In genomic region chr8:107682066-107682465, GRCm38 (mm10) we compare ENCODE assay signal across 17 mouse cellular contexts.
DNase-seq lines count a peak whose midpoint lies in the region; TF ChIP-seq lines count a peak whose summit lies in the region.
"Had no signal": no experiment of that assay in that cellular context is flagged by ENCODE, and none has a peak within 500 bp of the region (broad histone marks: within the 10 kb centered on the region; RNA-seq: fewer than 3 reads in every experiment).

No protein-coding gene starts in this region.

- 0 out of 2 replicates have a peak, but pooled peaks cover 2% of the 10 kb centered on the region for H3K27me3 ChIP-seq in heart, adult 2 months (ENCODE audit: control insufficient read depth, insufficient read depth, low read length)
- no peaks in the 10 kb centered on the region for H3K27me3 ChIP-seq in CH12.LX (replicated peaks)
- no peaks in the 10 kb centered on the region for H3K27me3 ChIP-seq in kidney, adult 2 months (replicated peaks; ENCODE audit: control insufficient read depth, insufficient read depth, low read length)
- H3K27me3 ChIP-seq: forebrain, embryonic 15.5 days; heart, embryonic 12.5 days; hindbrain, embryonic 15.5 days had no signal

- intact Hi-C loops in heart, adult 2 months (cut with DNase I) = no loop called here
- intact Hi-C loops in left cerebral cortex, postnatal 25 days (cut with DNase I) = no loop called here

- TF ChIP-seq EP300 in heart, adult 2 months (IDR thresholded peaks at IDR 0.05; ENCODE audit: insufficient read depth, low read depth, low read length) = no peak
- no peak for TF ChIP-seq EP300 in CH12.LX (IDR thresholded peaks at IDR 0.05; ENCODE audit: low read length)

- TF ChIP-seq CTCF in heart, adult 2 months (IDR thresholded peaks at IDR 0.05) = no peak
- TF ChIP-seq CTCF in CH12.LX (conservative IDR thresholded peaks at IDR 0.05 in 1 of 2, IDR thresholded peaks at IDR 0.05 in 1 of 2; ENCODE audit: low read depth in 2 of 2, low read length in 2 of 2) = no peak
- no peak for TF ChIP-seq CTCF in kidney, adult 2 months (conservative IDR thresholded peaks at IDR 0.05; ENCODE audit: insufficient read depth, insufficient read length, low read depth, low read length)

- peak; percentile 44 for DNase-seq in heart, adult 11 months
- DNase-seq in heart, adult 2 months = no peak
- DNase-seq in CH12.LX (ENCODE audit: extremely low read depth) (peak; percentile 11), ES-E14 (ENCODE audit: low read depth, low spot score) (peak; percentile 66)
- DNase-seq in testis, postnatal 14 days (ENCODE audit: low spot score) = peak; percentile 22
- DNase-seq in left cerebral cortex, postnatal 25 days (ENCODE audit: low spot score in 2 of 2) = no peak
- DNase-seq in kidney, adult 2 months = no peak
- DNase-seq: adrenal gland, postnatal 14 days; cerebellum, adult 11-12 months; cerebellum, adult 9-10 months; cerebellum, postnatal 25 days; gastrocnemius, postnatal 10 days had no signal

- no peak for TF ChIP-seq RAD21 in CH12.LX (IDR thresholded peaks at IDR 0.05; ENCODE audit: low read depth, low read length)

- H3K9me3 ChIP-seq in CH12.LX (replicated peaks; ENCODE audit: low read length) (no peaks in the 10 kb centered on the region), ES-E14 (ENCODE audit: control insufficient read depth, insufficient read depth, low read depth, low read length) (no peaks in the 10 kb centered on the region)
- H3K9me3 ChIP-seq: embryonic facial prominence, embryonic 12.5 days; forebrain, embryonic 15.5 days; hindbrain, embryonic 10.5 days; hindbrain, embryonic 15.5 days had no signal

- TF ChIP-seq POLR2A in heart, adult 2 months (IDR thresholded peaks at IDR 0.05; ENCODE audit: insufficient read depth, low read depth, low read length) = no peak
- TF ChIP-seq POLR2A in CH12.LX (IDR thresholded peaks at IDR 0.05; ENCODE audit: low read depth, low read length) = peak; percentile 37
- TF ChIP-seq POLR2A in kidney, adult 2 months (IDR thresholded peaks at IDR 0.05; ENCODE audit: low read depth, low read length) = no peak

- no peak overlapping the region for H3K4me3 ChIP-seq in heart, adult 2 months
- H3K4me3 ChIP-seq in CH12.LX (replicated peaks in 1 of 3; ENCODE audit: low read depth in 2 of 3, low read length in 2 of 3, poor library complexity in 1 of 3) (peak overlapping the region in 1 of 3 experiments; percentile 57), ES-E14 (ENCODE audit: insufficient read depth in 1 of 2, low read depth in 1 of 2, low read length in 2 of 2, poor library complexity in 1 of 2, severe bottlenecking in 1 of 2) (peak overlapping the region; percentile 89 to 90)
- no peak overlapping the region for H3K4me3 ChIP-seq in kidney, adult 2 months (ENCODE audit: insufficient read depth, low read depth, low read length)
- H3K4me3 ChIP-seq: embryonic facial prominence, embryonic 12.5 days; forebrain, embryonic 15.5 days; heart, embryonic 12.5 days; hindbrain, embryonic 10.5 days; hindbrain, embryonic 15.5 days had no signal

- WGBS in heart, adult 2 months = 89% methylated on average over 11 of the region's 11 CpGs
- 90% methylated on average over 11 of the region's 11 CpGs for WGBS in kidney, adult 2 months

- no peak overlapping the region for H3K4me2 ChIP-seq in CH12.LX (ENCODE audit: insufficient read depth, low read depth, poor library complexity, severe bottlenecking)
- H3K4me2 ChIP-seq: embryonic facial prominence, embryonic 12.5 days; forebrain, embryonic 15.5 days; heart, embryonic 12.5 days; hindbrain, embryonic 15.5 days had no signal

- H3K36me3 ChIP-seq in heart, adult 2 months (ENCODE audit: control insufficient read depth, insufficient read depth, low read length) = no peaks in the 10 kb centered on the region
- peaks cover 0 to 2% of the 10 kb centered on the region in 2 experiments for H3K36me3 ChIP-seq in CH12.LX (replicated peaks in 1 of 2; ENCODE audit: control insufficient read depth in 1 of 2, insufficient read depth in 1 of 2, low read length in 1 of 2)
- H3K36me3 ChIP-seq in ES-E14 (ENCODE audit: control insufficient read depth, insufficient read depth, low read length, poor library complexity, severe bottlenecking) = peaks cover 15% of the 10 kb centered on the region
- H3K36me3 ChIP-seq in kidney, adult 2 months (ENCODE audit: control insufficient read depth, insufficient read depth, low read length) = no peaks in the 10 kb centered on the region
- H3K36me3 ChIP-seq: embryonic facial prominence, embryonic 12.5 days; forebrain, embryonic 15.5 days; heart, embryonic 12.5 days; hindbrain, embryonic 10.5 days; hindbrain, embryonic 15.5 days had no signal

- in situ Hi-C loops in CH12.LX (cut with MboI; ENCODE audit: low pct_ligation_motif_present, low pct_unique_long_range_greater_than_20kb, low sequenced_read_pairs) (no loop called here), ES-E14 (cut with MboI; ENCODE audit: low sequenced_read_pairs in 2 of 2, unreplicated experiment in 2 of 2) (no loop called here)

- no peak overlapping the region for H3K9ac ChIP-seq in heart, adult 2 months (ENCODE audit: low read depth, low read length)
- H3K9ac ChIP-seq in CH12.LX (ENCODE audit: insufficient read depth, low read depth) = no peak overlapping the region
- H3K9ac ChIP-seq in ES-E14 (ENCODE audit: insufficient read depth, low read depth, low read length, poor library complexity, severe bottlenecking) = peak overlapping the region; percentile 85
- H3K9ac ChIP-seq: embryonic facial prominence, embryonic 12.5 days; forebrain, embryonic 15.5 days; heart, embryonic 12.5 days; hindbrain, embryonic 15.5 days had no signal

- dilution Hi-C loops in CH12.LX (cut with MboI; ENCODE audit: extremely low pct_ligation_motif_present, extremely low pct_unique_long_range_greater_than_20kb, low sequenced_read_pairs) = no loop called here

- H3K4me1 ChIP-seq in heart, adult 2 months (ENCODE audit: control insufficient read depth, insufficient read depth, low read length) = no peaks in the 10 kb centered on the region
- H3K4me1 ChIP-seq in CH12.LX (ENCODE audit: control insufficient read depth in 1 of 2, insufficient read depth in 2 of 2) (no peaks in the 10 kb centered on the region), ES-E14 (ENCODE audit: control insufficient read depth in 2 of 2, insufficient read depth in 2 of 2, low read length in 2 of 2, poor library complexity in 1 of 2) (peaks cover 1 to 2% of the 10 kb centered on the region in 2 experiments; a peak in 1 of 4 replicates)
- no peaks in the 10 kb centered on the region for H3K4me1 ChIP-seq in kidney, adult 2 months (ENCODE audit: control insufficient read depth, insufficient read depth, low read length)
- H3K4me1 ChIP-seq: forebrain, embryonic 15.5 days; heart, embryonic 12.5 days; hindbrain, embryonic 10.5 days; hindbrain, embryonic 15.5 days had no signal

- H3K27ac ChIP-seq in heart, adult 2 months = no peak overlapping the region
- H3K27ac ChIP-seq in CH12.LX (ENCODE audit: insufficient read depth, low read depth) (no peak overlapping the region), ES-E14 (ENCODE audit: insufficient read depth, low read depth, low read length, poor library complexity, severe bottlenecking) (no peak overlapping the region)
- no peak overlapping the region for H3K27ac ChIP-seq in kidney, adult 2 months (ENCODE audit: insufficient read depth, low read depth, low read length)
- H3K27ac ChIP-seq: embryonic facial prominence, embryonic 12.5 days; forebrain, embryonic 15.5 days; hindbrain, embryonic 10.5 days; hindbrain, embryonic 15.5 days had no signal

- H3K79me2 ChIP-seq in heart, adult 2 months (replicated peaks; ENCODE audit: control insufficient read depth, insufficient read depth, low read length) = no peaks in the 10 kb centered on the region
- H3K79me2 ChIP-seq in CH12.LX (replicated peaks; ENCODE audit: control insufficient read depth, extremely low read depth, insufficient read depth, poor library complexity, severe bottlenecking) = no peaks in the 10 kb centered on the region

TF ChIP-seq in CH12.LX, 34 proteins besides CTCF, POLR2A, EP300 and RAD21:
- TF ChIP-seq ELF1 (IDR thresholded peaks at IDR 0.05; ENCODE audit: low read depth, low read length) (0 out of 2 replicates have a peak, but pooled peaks have one; percentile 25), ZC3H11A (IDR thresholded peaks at IDR 0.05; ENCODE audit: low read depth, low read length) (no peak), CHD2 (IDR thresholded peaks at IDR 0.05; ENCODE audit: low read length) (no peak)

TF ChIP-seq in ES-E14, 5 proteins besides CTCF, POLR2A, EP300 and RAD21:
- TF ChIP-seq HCFC1 (IDR thresholded peaks at IDR 0.05; ENCODE audit: borderline replicate concordance, insufficient read depth, low read length) = no peak
- TF ChIP-seq CHD2 (IDR thresholded peaks at IDR 0.05; ENCODE audit: low read depth, low read length) = no peak
- no peak for TF ChIP-seq ZNF384 (IDR thresholded peaks at IDR 0.05; ENCODE audit: low read depth, low read length)
- no peak for TF ChIP-seq ZC3H11A (IDR thresholded peaks at IDR 0.05; ENCODE audit: borderline replicate concordance, low read depth, low read length)
- TF ChIP-seq MAFK (IDR thresholded peaks at IDR 0.05; ENCODE audit: insufficient read depth, low read depth, low read length) = no peak

Comparison
In these comparisons a context has a peak if more than half of its experiments do, and no peak if none do; other contexts are left out.
1. DNase-seq: peak in heart, adult 11 months (single experiment), CH12.LX (single experiment), ES-E14 (single experiment) and testis, postnatal 14 days (single experiment); none in heart, adult 2 months (0 of 2), left cerebral cortex, postnatal 25 days (0 of 2) and kidney, adult 2 months (single experiment).
2. H3K4me3 ChIP-seq: peak in ES-E14 (2 of 2); none in heart, adult 2 months (single experiment) and kidney, adult 2 months (single experiment).